Mouse (Mus musculus): ENCODE results near the gene Pheta2.
"Not testable (repeated sequence)": the region's sequence is repeated elsewhere in the genome, so short reads cannot be mapped to it uniquely, and the experiment has no call there.

The Pheta2 gene

GRCm38 (mm10) chr15:82343368-82344287 is 4.9 kb downstream of the Pheta2 start:
- DNase-seq (ENCODE audit: low spot score): no peak

GRCm38 (mm10) chr15:82344971-82345370 is 6.2 kb downstream of the Pheta2 start:
- DNase-seq (ENCODE audit: low spot score): no peak

- peak; percentile 97 for DNase-seq (ENCODE audit: low spot score)
Observed at GRCm38 (mm10) chr15:82345820-82346470, 7.2 kb downstream of the Pheta2 start.

GRCm38 (mm10) chr15:82346580-82347302 is 8.0 kb downstream of the Pheta2 start:
- no peak for DNase-seq (ENCODE audit: low spot score)

- DNase-seq (ENCODE audit: low spot score): no peak
Observed at GRCm38 (mm10) chr15:82347303-82347676, 8.5 kb downstream of the Pheta2 start.

- no peak for DNase-seq (ENCODE audit: low spot score)
Observed at GRCm38 (mm10) chr15:82347852-82348251, 9.1 kb downstream of the Pheta2 start.

- DNase-seq (ENCODE audit: low spot score): no peak
Observed at GRCm38 (mm10) chr15:82348258-82348998, 9.7 kb downstream of the Pheta2 start.

GRCm38 (mm10) chr15:82348999-82349341 is 10.2 kb downstream of the Pheta2 start:
- DNase-seq (ENCODE audit: low spot score): no peak

- DNase-seq (ENCODE audit: low spot score): no peak
Observed at GRCm38 (mm10) chr15:82350349-82350748, 11.6 kb downstream of the Pheta2 start.

GRCm38 (mm10) chr15:82351480-82351879 is 12.7 kb downstream of the Pheta2 start:
- no peak for DNase-seq (ENCODE audit: low spot score)

GRCm38 (mm10) chr15:82353078-82353744 is 14.5 kb downstream of the Pheta2 start:
- no peak for DNase-seq (ENCODE audit: low spot score)

- DNase-seq (ENCODE audit: low spot score): no peak
Observed at GRCm38 (mm10) chr15:82353745-82354113, 15.0 kb downstream of the Pheta2 start.

- peak; percentile 95 for DNase-seq (ENCODE audit: low spot score)
Observed at GRCm38 (mm10) chr15:82354126-82354945, 15.6 kb downstream of the Pheta2 start, which contains the start of gene Ndufa6. Ndufa6 (minus strand) TSS chr15:82354322.

- no peak for DNase-seq (ENCODE audit: low spot score)
Observed at GRCm38 (mm10) chr15:82358431-82359260, 19.9 kb downstream of the Pheta2 start.

- DNase-seq (ENCODE audit: low spot score): no peak
Observed at GRCm38 (mm10) chr15:82361459-82362018, 22.8 kb downstream of the Pheta2 start.

- no peak for DNase-seq (ENCODE audit: low spot score)
Observed at GRCm38 (mm10) chr15:82362234-82362633, 23.5 kb downstream of the Pheta2 start.

GRCm38 (mm10) chr15:82363801-82364200 is 25.1 kb downstream of the Pheta2 start:
- not testable (repeated sequence) for DNase-seq (ENCODE audit: low spot score)

- DNase-seq (ENCODE audit: low spot score): not testable (repeated sequence)
Observed at GRCm38 (mm10) chr15:82364561-82364960, 25.8 kb downstream of the Pheta2 start.

GRCm38 (mm10) chr15:82368146-82368545 is 29.4 kb downstream of the Pheta2 start:
- no peak for DNase-seq (ENCODE audit: low spot score)
